Comparison of ENCODE assay signal across 19 mouse cellular contexts in genomic region chr10:14639635-14640034, GRCm38 (mm10).
DNase-seq lines count a peak whose midpoint lies in the region; ATAC-seq and TF ChIP-seq lines count a peak whose summit lies in the region.
"Had no signal": no experiment of that assay in that cellular context is flagged by ENCODE, and none has a peak within 500 bp of the region (broad histone marks: within the 10 kb centered on the region; RNA-seq: fewer than 3 reads in every experiment).

No protein-coding gene starts in this region.

- no peak overlapping the region for H3K4me2 ChIP-seq in kidney, postnatal 0 days (ENCODE audit: low read length)
- H3K4me2 ChIP-seq in lung, embryonic 16.5 days (ENCODE audit: low read depth, low read length): no peak overlapping the region
- no peak overlapping the region for H3K4me2 ChIP-seq in intestine, embryonic 15.5 days (replicated peaks)
- H3K4me2 ChIP-seq: forebrain, embryonic 13.5 days; heart, embryonic 11.5 days; heart, embryonic 15.5 days; hindbrain, embryonic 13.5 days had no signal

- H3K9ac ChIP-seq in kidney, postnatal 0 days (ENCODE audit: low read depth, low read length): no peak overlapping the region
- no peak overlapping the region for H3K9ac ChIP-seq in lung, embryonic 16.5 days (ENCODE audit: low read length)
- no peak overlapping the region for H3K9ac ChIP-seq in intestine, embryonic 15.5 days
- H3K9ac ChIP-seq: forebrain, embryonic 13.5 days; forebrain, postnatal 0 days; heart, embryonic 15.5 days; hindbrain, embryonic 13.5 days had no signal

- H3K9me3 ChIP-seq in kidney, postnatal 0 days (replicated peaks; ENCODE audit: low read length): no peaks in the 10 kb centered on the region
- no peaks in the 10 kb centered on the region for H3K9me3 ChIP-seq in lung, embryonic 16.5 days (ENCODE audit: control insufficient read depth, low read length)
- no peaks in the 10 kb centered on the region for H3K9me3 ChIP-seq in intestine, embryonic 15.5 days
- H3K9me3 ChIP-seq: forebrain, embryonic 13.5 days; heart, embryonic 15.5 days; hindbrain, embryonic 13.5 days had no signal

- H3K27me3 ChIP-seq in kidney, postnatal 0 days (ENCODE audit: insufficient read depth, low read length): no peaks in the 10 kb centered on the region
- no peaks in the 10 kb centered on the region for H3K27me3 ChIP-seq in lung, embryonic 16.5 days (ENCODE audit: control insufficient read depth, insufficient read depth, low read depth, low read length)
- H3K27me3 ChIP-seq in intestine, embryonic 15.5 days (replicated peaks): no peaks in the 10 kb centered on the region
- H3K27me3 ChIP-seq: forebrain, embryonic 13.5 days; heart, embryonic 15.5 days; hindbrain, embryonic 13.5 days had no signal

- no peak overlapping the region for H3K4me3 ChIP-seq in kidney, postnatal 0 days (replicated peaks; ENCODE audit: low read depth, low read length)
- no peak overlapping the region for H3K4me3 ChIP-seq in lung, embryonic 16.5 days (ENCODE audit: low read length)
- H3K4me3 ChIP-seq in intestine, embryonic 15.5 days (replicated peaks): no peak overlapping the region
- H3K4me3 ChIP-seq: forebrain, embryonic 13.5 days; heart, adult 2 months; heart, embryonic 15.5 days; hindbrain, embryonic 13.5 days had no signal

- H3K36me3 ChIP-seq in kidney, postnatal 0 days (ENCODE audit: insufficient read depth, low read length): no peaks in the 10 kb centered on the region
- H3K36me3 ChIP-seq in lung, embryonic 16.5 days (ENCODE audit: control insufficient read depth, insufficient read depth, low read length): no peaks in the 10 kb centered on the region
- H3K36me3 ChIP-seq in intestine, embryonic 15.5 days: no peaks in the 10 kb centered on the region
- H3K36me3 ChIP-seq: heart, embryonic 15.5 days; hindbrain, embryonic 13.5 days had no signal

- ATAC-seq in kidney, postnatal 0 days (replicated peaks; ENCODE audit: low FRiP score, low read depth): no peak
- peak; percentile 82 for ATAC-seq in lung, embryonic 16.5 days (ENCODE audit: low read depth)
- ATAC-seq in intestine, embryonic 15.5 days: no peak
- ATAC-seq: forebrain, embryonic 13.5 days; forebrain, postnatal 0 days; hindbrain, postnatal 0 days had no signal

- peak; percentile 31 for DNase-seq in kidney, postnatal 0 days (ENCODE audit: low spot score)
- DNase-seq in kidney, adult 8-10 months: no peak
- DNase-seq in lung, adult 18-20 months: no peak
- peak; percentile 93 for DNase-seq in NIH3T3 (ENCODE audit: low read depth)
- DNase-seq in neural tube, embryonic 10.5 days (ENCODE audit: extremely low spot score, low spot score): no peak
- DNase-seq: adrenal gland, postnatal 14 days; cerebellum, adult 18-20 months; cerebellum, postnatal 10 days; forebrain, postnatal 0 days; gastrocnemius, postnatal 14 days; heart, adult 2 months; heart, postnatal 14 days had no signal

- no peak overlapping the region for H3K27ac ChIP-seq in kidney, postnatal 0 days
- no peak overlapping the region for H3K27ac ChIP-seq in lung, embryonic 16.5 days (ENCODE audit: low read length)
- H3K27ac ChIP-seq in intestine, embryonic 15.5 days: no peak overlapping the region
- H3K27ac ChIP-seq: forebrain, embryonic 13.5 days; heart, adult 2 months; heart, embryonic 15.5 days; hindbrain, embryonic 13.5 days; hindbrain, postnatal 0 days had no signal

- no peak for TF ChIP-seq CTCF in kidney, postnatal 0 days (IDR thresholded peaks at IDR 0.05; ENCODE audit: low read depth)

- no peaks in the 10 kb centered on the region for H3K4me1 ChIP-seq in kidney, postnatal 0 days (replicated peaks; ENCODE audit: insufficient read depth, low read length)
- no peaks in the 10 kb centered on the region; the same call in none of the 2 replicates for H3K4me1 ChIP-seq in lung, embryonic 16.5 days (replicated peaks; ENCODE audit: control insufficient read depth, insufficient read depth, low read length)
- H3K4me1 ChIP-seq in intestine, embryonic 15.5 days (replicated peaks): no peaks in the 10 kb centered on the region
- H3K4me1 ChIP-seq: forebrain, embryonic 13.5 days; heart, embryonic 15.5 days; hindbrain, embryonic 13.5 days had no signal

- 60% methylated on average over 1 of the region's 1 CpGs for WGBS in kidney, postnatal 0 days
- 9% methylated on average over 1 of the region's 1 CpGs for WGBS in lung, embryonic 16.5 days
- 72% methylated on average over 1 of the region's 1 CpGs for WGBS in intestine, embryonic 15.5 days

Comparison
In these comparisons a context has a peak if more than half of its experiments do, and no peak if none do; other contexts are left out.
1. DNase-seq: peak in kidney, postnatal 0 days (single experiment) and NIH3T3 (single experiment); none in kidney, adult 8-10 months (0 of 2), lung, adult 18-20 months (0 of 2) and neural tube, embryonic 10.5 days (single experiment).